Mouse (Mus musculus) A20 (cell line): ENCODE results near the gene Phc2.
"Not testable (repeated sequence)": the region's sequence is repeated elsewhere in the genome, so short reads cannot be mapped to it uniquely, and the experiment has no call there.

Experiments
- DNase-seq: peaks from one replicate; pipeline ENCODE4 v3.0.0-alpha.2; 2011; ENCODE audit warnings: low read depth, low spot score

Gene Phc2

DNA sequence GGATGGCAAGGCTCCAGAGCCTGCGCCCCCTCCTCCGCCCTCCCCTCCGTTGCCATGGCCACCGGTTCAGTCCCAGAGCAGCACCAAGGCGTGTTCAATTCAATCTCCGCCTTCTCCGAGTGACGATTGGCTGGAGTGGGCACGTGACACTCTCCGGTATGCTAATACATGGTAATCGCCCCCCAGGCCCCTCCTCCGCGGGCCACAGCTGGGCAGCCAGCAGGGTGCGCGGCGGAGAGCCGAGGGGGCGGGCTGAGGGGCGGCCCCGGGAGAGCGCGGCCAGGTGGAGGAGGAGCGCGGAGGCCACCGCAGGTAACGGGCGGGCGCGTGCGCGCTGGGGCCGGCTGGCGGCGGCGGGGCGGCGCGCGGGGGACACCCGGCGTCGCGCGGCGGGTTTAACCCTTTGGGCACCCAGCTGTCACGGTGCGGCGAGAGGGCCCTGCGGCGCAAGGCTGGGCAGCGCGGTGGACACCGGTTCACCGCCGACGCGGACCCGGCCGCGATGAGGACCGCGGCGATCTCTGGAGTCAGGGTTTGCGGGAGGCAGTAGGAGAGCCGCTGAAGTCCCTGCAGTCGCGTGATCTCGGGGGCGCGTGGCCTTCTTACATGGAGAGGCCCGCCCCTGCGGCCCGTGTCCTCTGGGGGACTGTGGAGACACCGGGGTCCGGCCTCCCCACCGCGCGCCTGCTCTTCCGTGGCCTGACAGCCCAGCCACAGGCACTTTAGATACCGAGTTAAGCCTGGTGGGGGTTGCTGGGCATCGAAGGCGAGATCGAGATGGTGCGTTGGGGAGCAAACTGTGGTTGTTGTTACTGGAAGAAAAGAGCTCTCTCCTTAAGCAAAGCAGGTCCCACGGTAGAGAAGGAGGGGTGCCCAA, at the start of gene Phc2:
TSS of gene Phc2 (plus strand) at position 198 of the 877 bp plus-strand sequence.
- DNase-seq, result peak; percentile 93

DNA sequence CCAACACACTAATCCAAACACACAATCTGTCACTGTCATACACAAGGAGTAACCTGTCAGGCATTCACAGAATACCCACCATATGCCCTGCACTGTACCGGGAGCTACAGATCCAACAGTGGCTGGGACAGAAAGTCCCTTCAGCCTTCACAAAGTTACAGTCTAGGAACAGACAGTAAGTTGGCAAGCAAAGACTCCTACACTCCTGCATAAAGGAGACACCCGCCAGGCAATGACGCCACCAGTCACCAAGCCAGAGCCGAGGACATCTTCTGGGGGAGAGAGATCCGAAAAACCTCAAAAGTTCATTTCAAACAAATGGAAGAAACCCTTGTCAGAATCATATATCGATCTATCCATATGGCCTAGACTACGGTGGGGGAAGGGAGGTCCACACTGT, 47.9 kb upstream of the Phc2 start:
- DNase-seq, result no peak

DNA sequence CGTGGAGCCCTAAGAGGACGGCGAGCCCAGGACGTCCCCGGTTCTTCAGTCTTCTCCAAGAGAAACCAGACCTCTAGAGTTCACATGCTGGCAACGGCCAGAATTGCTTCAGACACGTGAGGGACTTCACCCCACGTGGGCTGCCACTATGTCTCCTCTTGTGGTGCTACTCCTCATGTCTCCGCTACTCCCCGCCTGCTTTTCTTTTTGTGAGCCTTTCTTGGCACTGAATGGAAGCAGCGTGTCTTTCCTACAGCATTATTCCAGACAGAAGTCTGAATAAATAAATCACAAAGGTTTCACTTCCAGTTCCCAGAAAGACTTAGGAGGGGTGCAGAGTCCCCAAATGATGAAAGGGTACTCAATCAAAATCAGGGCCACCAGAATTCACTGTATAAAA, 46.8 kb upstream of the Phc2 start:
- DNase-seq, result no peak

DNA sequence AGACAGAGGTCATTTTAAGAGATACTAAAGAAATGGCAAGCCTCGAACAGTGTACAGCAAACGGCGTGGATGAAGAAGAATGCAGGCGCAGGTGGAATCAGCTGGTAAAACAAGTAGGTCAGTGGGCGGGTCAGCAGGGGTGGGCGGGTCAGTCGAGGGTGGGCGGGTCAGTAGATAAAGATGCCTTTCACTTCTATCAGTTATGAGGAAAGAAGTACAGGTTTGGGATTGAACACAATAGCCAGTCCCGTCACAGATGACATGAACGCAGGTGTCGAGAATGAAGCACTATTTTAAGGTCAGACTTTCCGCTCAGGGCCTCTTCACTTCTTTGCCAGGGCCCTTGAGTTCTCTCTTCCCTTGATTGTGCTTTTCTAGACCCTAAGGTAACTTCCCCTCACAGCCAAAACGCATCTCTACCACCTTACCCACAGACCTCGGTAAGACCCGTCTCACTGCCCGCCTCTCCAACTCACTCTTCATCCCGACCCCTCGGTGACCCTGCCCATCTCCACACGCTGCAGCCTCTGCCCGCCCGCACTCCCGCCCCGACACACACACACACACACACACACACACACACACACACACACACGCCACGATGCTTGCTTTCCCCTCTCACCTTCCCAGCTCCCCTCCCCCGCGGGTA, 45.1 kb upstream of the Phc2 start:
- DNase-seq, result no peak

DNA sequence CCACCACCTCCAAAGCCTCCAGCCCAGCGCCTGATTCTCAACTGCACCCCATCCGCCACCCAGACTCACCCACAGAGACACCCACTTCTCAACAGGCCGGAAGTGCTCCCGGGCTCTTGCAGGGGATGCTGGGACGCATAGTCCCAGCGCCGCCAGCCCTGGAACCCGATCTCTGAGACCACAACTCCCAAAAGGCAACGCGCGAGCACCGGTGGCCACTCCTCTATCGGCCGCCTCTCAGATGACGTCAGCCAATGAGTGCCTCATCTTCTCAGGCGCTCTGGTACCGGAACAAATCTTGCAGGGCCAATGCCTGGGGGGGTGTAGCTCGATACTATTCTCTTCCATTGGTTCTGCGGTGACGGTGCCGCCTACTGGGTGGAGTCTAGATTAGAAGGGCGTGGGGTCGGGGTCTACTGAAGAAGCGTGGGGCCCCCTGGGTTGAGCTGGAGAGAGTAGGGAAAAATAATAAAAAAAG, 44.5 kb upstream of the Phc2 start, which contains the start of gene Zscan20:
TSS of gene Zscan20 (minus strand) at position 174 of the 478 bp plus-strand sequence.
- DNase-seq, result peak; percentile 98

DNA sequence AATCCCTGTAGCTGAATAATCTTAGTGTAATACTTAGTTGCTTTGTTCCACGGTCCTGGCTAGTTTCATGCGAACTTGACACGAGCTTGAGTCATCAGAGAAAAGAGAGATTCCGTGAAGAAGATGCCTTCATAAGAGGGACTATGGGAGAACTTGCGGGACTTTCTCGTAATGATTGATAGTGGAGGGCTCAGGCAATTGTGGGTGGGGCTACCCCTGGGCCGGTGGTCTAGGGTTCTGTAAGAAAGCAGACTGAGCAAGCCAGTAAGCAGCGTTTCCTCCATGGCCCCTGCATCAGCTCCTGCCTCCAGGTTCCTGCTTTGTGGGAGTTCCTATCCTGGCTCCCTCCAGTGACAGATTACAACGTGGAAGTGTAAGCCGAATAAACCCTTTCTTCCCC, 43.8 kb upstream of the Phc2 start:
- no peak for DNase-seq

DNA sequence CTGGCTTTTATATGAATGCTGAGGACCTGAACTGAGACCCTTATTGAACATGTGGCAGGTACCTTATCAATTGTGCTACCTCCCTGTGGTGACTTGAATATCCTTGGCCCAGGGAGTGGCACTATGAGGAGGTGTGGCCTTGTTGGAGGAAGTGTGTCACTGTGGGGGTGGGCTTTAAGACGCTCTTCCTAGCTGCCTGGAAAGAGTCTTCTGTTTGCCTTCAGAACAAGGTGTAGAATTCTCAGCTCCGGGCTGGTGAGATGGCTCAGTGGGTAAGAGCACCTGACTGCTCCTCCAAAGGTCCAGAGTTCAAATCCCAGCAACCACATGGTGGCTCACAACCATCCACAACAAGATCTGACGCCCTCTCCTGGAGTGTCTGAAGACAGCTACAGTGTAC, 42.8 kb upstream of the Phc2 start:
- not testable (repeated sequence) for DNase-seq

DNA sequence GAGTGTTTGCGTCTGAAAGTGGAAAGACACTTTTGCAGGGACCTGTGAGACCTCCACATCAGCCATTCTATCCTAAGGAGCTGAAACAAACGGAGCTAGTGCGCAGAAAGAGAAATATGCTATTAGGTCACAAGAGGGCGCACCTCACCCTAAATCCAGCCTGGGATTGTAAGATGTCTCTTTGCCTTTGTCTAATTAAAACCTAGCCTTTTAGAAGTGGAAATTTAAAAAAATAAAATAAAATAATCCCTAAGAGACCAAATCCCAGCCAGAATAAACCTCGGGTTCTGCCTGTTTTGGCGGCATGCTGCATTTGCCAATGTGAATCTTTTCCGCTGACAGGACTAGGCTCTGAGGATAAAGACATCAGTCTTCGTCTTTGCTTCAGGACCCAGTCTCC, 41.2 kb upstream of the Phc2 start:
- DNase-seq, result peak; percentile 73

DNA sequence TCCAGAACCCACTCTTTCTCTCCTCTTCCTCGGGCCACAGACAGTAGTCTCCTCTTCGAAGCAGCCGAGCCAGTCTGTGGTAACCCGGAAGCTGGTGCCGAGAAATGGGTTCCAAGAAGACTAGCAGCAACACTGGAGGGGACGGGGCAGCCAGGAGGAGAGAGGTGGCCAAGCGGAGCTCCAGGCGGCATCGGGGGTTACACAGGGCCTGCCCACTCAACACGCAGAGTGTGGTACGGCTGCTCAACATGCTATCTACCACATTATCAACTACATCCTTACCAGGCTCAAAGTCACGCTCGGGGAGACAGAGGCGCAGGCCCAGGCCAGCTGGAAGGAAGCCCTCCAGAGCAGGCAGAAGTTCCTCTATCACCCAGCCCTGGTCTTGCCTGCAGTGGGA, 38.7 kb upstream of the Phc2 start:
- DNase-seq, result no peak

DNA sequence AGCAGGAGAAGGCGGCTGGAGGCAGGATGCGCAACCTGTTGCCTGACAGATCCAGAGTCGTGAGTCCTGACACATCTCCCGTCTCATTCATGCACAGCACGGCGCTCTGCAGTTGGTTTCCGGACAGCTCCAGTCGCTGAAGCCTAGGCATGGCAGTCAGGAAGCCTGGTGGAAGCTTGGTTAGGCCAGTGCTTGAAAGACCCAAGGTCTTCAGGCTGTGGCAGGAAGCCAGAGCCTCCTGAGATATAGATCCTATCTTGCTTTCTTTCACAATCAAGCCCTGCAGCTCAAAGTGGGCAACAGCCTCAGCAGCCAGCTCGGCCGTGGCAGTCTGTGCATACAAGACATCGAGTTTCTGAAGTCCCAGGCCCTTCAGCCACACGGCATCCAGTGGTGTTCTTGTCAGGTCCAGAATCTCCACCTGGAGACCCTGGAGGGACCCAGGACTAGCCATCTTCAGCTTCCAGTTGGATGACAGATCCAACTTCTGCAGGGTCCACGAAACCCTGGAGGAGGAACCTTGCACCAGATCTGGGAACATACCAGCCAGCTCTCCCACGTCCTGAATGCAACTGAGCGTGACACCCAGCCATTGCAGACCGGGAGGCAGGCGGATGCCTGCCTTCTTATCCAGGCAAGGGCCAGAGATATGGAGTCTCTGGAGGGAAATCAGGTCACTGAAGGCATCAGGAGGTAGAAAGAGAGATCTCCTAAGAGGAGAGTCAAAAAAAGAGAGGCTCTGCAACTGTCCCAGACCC, 37.0 kb upstream of the Phc2 start:
- DNase-seq, result no peak

DNA sequence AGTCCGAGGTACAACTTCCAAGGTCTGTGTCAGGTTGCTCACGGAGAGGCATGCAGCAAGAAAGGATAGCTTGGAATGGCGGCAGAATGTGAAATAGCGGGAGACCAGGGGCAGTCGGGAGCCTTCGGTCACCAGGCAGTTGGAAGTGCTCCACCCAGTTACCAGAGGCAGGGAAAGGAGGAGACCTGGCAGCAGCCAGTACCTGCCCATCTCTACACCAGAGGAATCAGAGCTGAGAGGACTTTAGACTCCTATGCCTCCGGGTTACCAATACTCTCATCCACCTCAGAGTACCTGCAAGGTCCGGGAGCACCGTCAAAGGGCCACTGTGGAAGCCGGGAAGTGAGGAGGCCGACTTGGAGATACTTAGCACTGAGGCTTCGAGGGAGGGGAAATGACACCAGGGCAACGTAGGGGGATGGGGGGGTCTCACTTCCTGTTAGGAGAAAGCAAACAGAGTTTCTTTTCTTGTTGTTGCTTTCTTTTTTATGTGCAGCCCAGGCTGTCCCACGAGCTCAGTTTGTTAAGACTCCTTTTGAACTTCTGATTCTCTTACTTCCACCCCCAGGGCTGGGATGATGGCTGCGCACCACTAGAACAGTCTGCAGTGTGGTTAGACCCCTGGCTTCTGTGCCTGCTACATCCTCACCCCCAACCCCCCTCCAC, 36.1 kb upstream of the Phc2 start, which contains the start of gene Tlr12:
TSS of gene Tlr12 (minus strand) at position 374 of the 666 bp plus-strand sequence.
- DNase-seq, result peak; percentile 76

DNA sequence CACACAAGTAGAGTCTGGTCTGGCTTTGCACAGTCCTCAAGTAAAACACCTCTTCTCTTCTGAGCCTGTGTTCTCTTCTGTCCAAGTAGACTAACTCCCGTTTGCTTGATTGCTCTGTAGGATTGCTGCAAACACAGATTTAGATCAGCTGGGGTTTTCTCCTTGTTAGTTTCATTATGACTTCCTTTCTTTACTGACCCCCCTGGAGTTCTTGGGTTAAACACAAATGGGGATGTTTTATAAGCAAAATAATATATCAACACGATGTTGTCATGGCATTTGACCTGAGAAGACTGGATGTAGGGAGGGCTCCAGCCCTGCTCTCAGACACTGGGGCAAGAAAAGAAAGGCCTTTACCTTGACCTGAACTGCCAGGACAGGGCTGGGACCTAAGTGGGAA, 35.5 kb upstream of the Phc2 start:
- DNase-seq, result peak; percentile 68

DNA sequence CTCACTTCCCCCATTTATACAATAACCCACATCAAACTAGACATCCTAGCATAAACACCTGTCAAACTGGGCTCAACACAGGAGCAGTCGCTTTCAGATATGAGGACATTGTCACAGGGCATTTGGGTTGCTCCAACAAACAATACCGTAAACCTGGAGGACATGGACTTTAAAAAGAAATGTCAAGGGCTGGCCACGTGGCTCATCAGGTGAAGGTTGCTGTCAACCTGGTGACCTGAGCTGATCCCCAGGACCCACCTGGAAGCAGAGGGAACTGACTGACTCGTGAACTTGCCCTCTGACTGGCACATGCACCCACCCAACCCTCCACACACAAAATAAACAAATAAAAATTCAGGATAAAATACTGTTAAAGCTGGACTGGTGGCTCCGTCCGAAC, 33.9 kb upstream of the Phc2 start:
- no peak for DNase-seq

DNA sequence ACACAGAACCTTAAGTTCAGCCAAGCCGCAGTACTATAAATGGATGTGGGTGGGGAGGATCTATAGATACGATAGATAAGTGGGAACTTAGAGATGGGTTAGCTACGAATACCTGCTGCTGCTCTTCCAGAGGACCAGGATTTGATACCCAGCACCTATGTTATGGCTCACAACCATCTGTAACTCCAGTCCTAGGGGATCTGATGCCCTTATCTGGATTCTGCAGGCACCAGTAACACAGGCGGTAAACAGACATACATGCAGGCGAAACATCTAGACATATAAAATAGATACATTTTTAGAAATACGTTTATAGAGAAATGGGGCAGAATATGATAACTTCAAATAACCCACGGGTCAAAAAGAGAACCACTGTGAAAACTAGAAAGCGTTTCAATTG, 33.4 kb upstream of the Phc2 start:
- DNase-seq, result no peak

DNA sequence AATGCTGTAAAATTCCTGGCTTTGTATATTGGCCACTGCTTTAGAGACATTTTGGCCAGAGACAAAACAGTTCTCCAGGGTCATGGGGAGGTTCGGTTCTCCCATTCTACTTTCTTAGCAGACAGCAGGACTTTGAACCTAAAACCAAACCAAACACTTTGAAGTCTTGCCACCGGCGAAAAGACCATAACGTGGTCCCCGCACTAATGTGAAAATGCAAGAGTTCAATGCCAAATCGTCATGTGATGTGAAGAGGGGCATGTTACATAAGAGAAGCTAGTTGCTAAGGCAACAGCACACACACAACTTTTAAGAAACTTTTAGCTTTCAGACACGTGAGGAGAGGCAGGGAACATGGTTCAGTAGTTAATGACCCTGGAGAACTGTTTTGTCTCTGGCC, 19.1 kb upstream of the Phc2 start:
- DNase-seq, result no peak

DNA sequence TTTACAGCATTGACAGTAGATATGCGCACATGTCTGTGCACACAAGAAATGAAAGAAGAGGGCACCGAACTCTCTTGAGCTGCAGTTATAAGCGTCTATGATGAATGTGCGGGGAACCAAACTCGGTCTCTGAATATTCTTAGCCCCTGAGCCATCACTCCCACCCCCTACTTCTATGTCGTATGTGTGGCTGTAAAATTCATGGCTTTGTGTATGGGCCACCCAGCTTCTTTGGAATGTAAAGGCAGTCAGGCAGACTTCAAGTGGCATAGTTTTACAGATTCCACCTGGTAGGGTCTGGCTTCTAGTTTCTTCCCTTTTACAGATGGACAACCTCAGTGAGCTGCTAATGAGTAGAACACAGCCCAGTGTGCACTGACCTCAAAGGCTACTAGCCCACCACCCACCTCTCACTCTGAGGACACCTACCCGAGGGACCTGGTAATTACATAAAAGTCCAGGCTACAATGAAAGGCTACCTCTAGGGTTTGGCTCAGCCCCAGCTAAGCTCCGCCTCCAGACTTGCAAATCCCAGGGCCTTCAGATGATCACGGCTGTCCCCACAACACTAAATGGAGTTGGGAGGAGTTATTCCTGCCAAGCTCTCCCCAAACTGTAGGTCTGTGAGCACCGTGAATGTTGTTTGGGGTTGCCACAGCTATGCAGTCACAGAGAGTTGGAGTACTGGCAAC, 18.5 kb upstream of the Phc2 start:
- no peak for DNase-seq

DNA sequence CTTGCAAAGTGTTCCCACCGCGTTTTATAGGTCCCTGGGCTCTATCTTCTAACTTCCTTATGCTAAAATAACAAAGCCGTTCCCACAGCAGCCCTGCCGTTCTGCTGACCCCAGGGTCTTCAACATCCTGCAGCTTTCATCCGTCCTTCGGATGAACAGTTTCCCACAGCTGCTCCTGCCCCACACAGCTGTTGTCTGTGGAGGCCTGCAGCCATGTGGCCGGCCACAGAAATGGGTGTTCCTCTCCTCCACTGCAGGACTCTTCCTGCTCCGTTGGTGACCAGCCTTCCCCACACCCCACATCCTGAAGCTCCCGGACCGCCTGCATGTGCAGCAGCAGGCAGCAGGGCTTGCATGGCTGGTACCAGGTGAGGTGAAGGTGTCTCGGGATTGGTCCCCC, 17.3 kb upstream of the Phc2 start:
- DNase-seq, result no peak

DNA sequence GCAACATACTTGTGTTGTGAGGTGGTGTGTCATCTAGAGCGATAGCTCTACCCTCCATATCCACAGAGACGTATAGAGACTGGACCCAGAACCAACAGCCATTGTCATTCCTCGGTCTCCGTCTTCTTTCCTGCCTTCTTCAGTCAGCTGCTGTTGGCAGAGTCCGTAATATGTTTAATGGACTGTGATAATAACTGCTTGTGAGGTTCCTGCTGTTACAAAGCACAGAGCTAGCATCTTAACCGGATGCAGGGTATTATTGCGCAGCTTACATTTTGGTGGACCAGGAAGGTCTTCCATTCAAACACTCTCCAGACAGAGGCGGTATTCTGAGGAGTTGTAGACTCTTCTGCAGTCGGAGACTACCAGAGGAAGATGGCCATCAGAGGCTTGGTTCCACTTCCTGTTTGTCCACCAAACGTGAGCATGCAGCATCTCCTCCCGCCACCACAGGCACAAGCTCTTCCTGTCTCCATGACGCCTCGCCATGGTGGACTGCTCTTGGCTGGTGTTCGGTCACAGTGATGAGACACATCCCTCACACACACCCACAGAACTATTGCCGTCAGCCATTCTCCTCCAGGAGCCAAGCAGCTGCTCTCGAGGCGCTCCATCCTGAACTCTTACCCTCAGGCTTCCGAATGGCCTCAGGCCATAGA, 16.1 kb upstream of the Phc2 start:
- no peak for DNase-seq

DNA sequence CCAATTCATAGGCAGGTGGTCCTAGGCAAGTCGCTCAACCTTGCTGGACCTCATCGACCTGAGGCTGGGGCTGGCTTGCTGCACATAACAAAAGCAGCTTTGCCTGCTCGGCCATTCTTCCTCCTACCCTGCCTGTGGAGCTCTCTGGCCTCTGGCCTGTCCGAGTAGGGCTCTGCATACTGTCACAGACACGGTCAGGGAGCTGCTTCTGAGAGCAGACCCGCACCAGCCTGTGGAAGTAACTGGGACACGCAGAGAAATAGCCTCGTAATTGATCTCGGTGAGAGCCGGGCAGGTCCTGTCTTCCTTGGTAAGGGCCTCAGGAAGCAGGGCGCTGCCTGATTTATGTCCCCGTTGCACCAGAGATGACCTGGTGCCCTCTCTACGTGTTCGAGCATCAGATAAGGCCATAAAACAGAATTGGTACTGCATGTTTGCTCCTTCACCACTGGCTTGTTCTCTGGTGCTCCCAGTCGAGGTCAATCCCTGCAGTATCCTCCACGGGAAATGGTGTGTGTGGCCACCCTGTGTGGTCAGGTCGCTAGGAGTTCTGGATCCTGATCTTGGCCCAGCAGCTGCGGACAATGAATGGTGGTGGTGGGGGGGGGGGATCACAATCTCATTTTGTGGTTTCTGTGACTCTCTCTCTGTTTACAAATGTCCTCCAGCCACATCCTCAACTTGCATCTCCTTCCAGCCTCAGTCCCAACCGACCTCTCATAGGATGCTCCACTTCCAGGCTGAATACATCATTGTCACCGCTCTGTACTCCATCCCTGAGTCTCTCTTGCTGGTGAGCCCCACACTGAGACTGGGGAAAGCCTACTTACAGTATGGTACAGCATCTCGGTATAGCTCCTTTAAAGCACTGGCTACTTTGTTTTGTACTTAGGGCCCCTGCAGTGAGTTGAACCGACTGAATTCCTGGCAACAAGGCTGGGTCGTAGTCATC, 12.5 kb upstream of the Phc2 start:
- DNase-seq, result no peak
